Mouse (Mus musculus) testis, adult 2 months (tissue): ENCODE results near the gene Zfp648.

Source experiments
- CTCF ChIP-seq: fragments of 200-500 bp; IDR thresholded peaks from 2 replicates; pipeline ENCODE4 v1.5.1; 2012; ENCODE audit warnings: low read depth, mild to moderate bottlenecking, inconsistent platforms, low read length, moderate library complexity; ENCODE audit not compliant: control insufficient read depth, insufficient read depth, insufficient replicate concordance
- POLR2A ChIP-seq: fragments of 200-500 bp; IDR thresholded peaks from 2 replicates; pipeline ENCODE4 v1.6.1; 2012; ENCODE audit warnings: low read depth, mild to moderate bottlenecking, inconsistent platforms, low read length, moderate library complexity; ENCODE audit not compliant: control insufficient read depth

DNA sequence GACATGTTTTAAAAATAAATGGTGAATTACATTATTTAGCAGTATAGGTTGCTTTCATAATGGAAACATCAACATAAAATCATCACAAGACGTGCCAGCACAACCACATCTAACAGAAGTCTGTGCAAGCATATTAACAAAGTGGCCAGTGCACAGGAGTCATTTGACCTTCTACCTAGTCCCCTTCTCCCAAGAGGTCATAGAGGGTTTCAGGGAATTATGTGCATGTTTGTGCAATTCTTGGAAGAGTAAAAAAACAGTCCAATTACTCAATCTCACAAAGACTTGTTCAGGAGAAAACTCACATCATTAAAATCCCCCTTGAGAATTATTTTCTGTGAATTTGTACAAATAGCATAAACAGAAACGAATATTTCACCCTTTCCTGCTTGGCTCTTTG, 50.2 kb downstream of the Zfp648 start:
- TF ChIP-seq POLR2A (no peak), CTCF (no peak)
